Mouse (Mus musculus) limb, embryonic 14.5 days (tissue): Measurements from ENCODE around the gene Olfr770. TPM values are rescaled to one million over a fixed set of nuclear protein-coding genes. Genes with fewer than 3 reads are reported as not detected.
"Not testable (repeated sequence)": the region's sequence is repeated elsewhere in the genome, so short reads cannot be mapped to it uniquely, and the experiment has no call there.

Experiments
- ATAC-seq: fragments of 200-750 bp; cut with Nextera tagmentation; 2 replicates; pipeline ENCODE4 v1.8.0; 2017; ENCODE audit warnings: low read depth, moderate number of reproducible peaks, moderate TSS enrichment; ENCODE audit not compliant: low FRiP score
- DNase-seq: peaks from one replicate; pipeline ENCODE4 v3.0.0-alpha.2; 2015; ENCODE audit warnings: low spot score
- H3K27ac ChIP-seq: fragments of 300-500 bp; sonication (generic); replicated peaks from 2 replicates; pipeline ENCODE4 v1.5.1; 2014; ENCODE audit warnings: low read depth, mild to moderate bottlenecking, low read length, moderate library complexity, mixed read lengths
- H3K27me3 ChIP-seq: fragments of 300-500 bp; sonication (generic); 2 replicates; pipeline ENCODE4 v1.6.1; 2014; ENCODE audit warnings: low read length, mixed read lengths; ENCODE audit not compliant: control insufficient read depth, insufficient read depth
- H3K36me3 ChIP-seq: fragments of 300-500 bp; sonication (generic); 2 replicates; pipeline ENCODE4 v1.6.1; 2014; ENCODE audit warnings: mild to moderate bottlenecking, low read length, moderate library complexity, mixed read lengths; ENCODE audit not compliant: control insufficient read depth, insufficient read depth
- H3K4me1 ChIP-seq: fragments of 300-500 bp; sonication (generic); 2 replicates; pipeline ENCODE4 v1.6.1; 2014; ENCODE audit warnings: antibody characterized with exemption, low read length, mixed read lengths; ENCODE audit not compliant: control insufficient read depth, insufficient read depth
- H3K4me2 ChIP-seq: fragments of 300-500 bp; sonication (generic); replicated peaks from 2 replicates; pipeline ENCODE4 v1.6.1; 2014; ENCODE audit warnings: low read depth, mild to moderate bottlenecking, low read length, moderate library complexity; ENCODE audit not compliant: severe bottlenecking
- H3K4me3 ChIP-seq: fragments of 300-500 bp; sonication (generic); replicated peaks from 2 replicates; pipeline ENCODE4 v1.5.1; 2014; ENCODE audit warnings: low read length
- H3K9ac ChIP-seq: fragments of 300-500 bp; sonication (generic); 2 replicates; pipeline ENCODE4 v1.6.1; 2014; ENCODE audit warnings: mild to moderate bottlenecking, low read depth, low read length, moderate library complexity; ENCODE audit not compliant: severe bottlenecking
- H3K9me3 ChIP-seq: fragments of 300-500 bp; sonication (generic); 2 replicates; pipeline ENCODE4 v1.6.1; 2016; ENCODE audit warnings: low read length; ENCODE audit not compliant: control insufficient read depth
- POLR2A ChIP-seq: fragments of 200-500 bp; IDR thresholded peaks from 2 replicates; pipeline ENCODE4 v1.8.0; 2012; ENCODE audit warnings: inconsistent platforms, mild to moderate bottlenecking, moderate library complexity, borderline replicate concordance; ENCODE audit not compliant: insufficient read depth, insufficient read length; ENCODE audit errors: extremely low read depth
- WGBS: fragments of 180-500 bp; shearing (Covaris S2); extraction: QIAGEN DNeasy Blood & Tissue Kit; methylation state at CpG from one replicate; pipeline ENCODE4 v1.1.7; 2014; 5-methylcytosine and 5-hydroxymethylcytosine counted together
- polyA plus RNA-seq, 2 experiments: library from polyadenylated mRNA; depleted of rRNA in 1 of 2; stranded (reverse) in 1 of 2; unstranded in 1 of 2; fragments of >200 nt; fragmentation: Nextera tagmentation in 1 of 2; extraction: Ambion mirVana in 1 of 2; gene quantifications; 2 replicates each; pipeline versions ENCODE4 v1.2.1 to v1.2.3; 2012 to 2014

Olfr770 gene
- polyA plus RNA-seq, 2 experiments = not detected

GRCm38 (mm10) chr10:129101231-129101630 is 37.6 kb downstream of the Olfr770 start:
- ATAC-seq (no peak), DNase-seq (no peak)
- H3K27me3 ChIP-seq = no peaks in the 10 kb centered on the region
- no peak overlapping the region for H3K9ac ChIP-seq
- no peak overlapping the region for H3K4me3 ChIP-seq
- H3K9me3 ChIP-seq = no peaks in the 10 kb centered on the region
- H3K4me1 ChIP-seq = no peaks in the 10 kb centered on the region
- H3K36me3 ChIP-seq = no peaks in the 10 kb centered on the region
- no peak overlapping the region for H3K4me2 ChIP-seq
- no peak overlapping the region for H3K27ac ChIP-seq
- no peak for TF ChIP-seq POLR2A
- 43% methylated on average over 3 of the region's 3 CpGs for WGBS

GRCm38 (mm10) chr10:129099275-129099674 is 39.5 kb downstream of the Olfr770 start, which contains the start of gene Olfr768:
Gene Olfr768 (minus strand): TSS chr10:129099375.
- H3K4me1 ChIP-seq = no peaks in the 10 kb centered on the region
- ATAC-seq (no peak), DNase-seq (no peak)
- H3K9me3 ChIP-seq = no peaks in the 10 kb centered on the region
- H3K4me3 ChIP-seq = no peak within 1 kb of the TSS
- H3K9ac ChIP-seq = no peak within 1 kb of the TSS
- no peak for TF ChIP-seq POLR2A
- H3K27me3 ChIP-seq = no peaks in the 10 kb centered on the region
- no peak within 1 kb of the TSS for H3K27ac ChIP-seq
- H3K4me2 ChIP-seq = no peak within 1 kb of the TSS
- 77% methylated on average over 1 of the region's 1 CpGs for WGBS
- no peaks in the 10 kb centered on the region for H3K36me3 ChIP-seq

GRCm38 (mm10) chr10:129082810-129083209 is 56.0 kb downstream of the Olfr770 start, which contains the start of gene Olfr767:
Gene Olfr767 (minus strand): TSS chr10:129082910.
- not testable (repeated sequence) for H3K4me3 ChIP-seq, H3K27ac ChIP-seq, H3K4me1 ChIP-seq, H3K9ac ChIP-seq, H3K27me3 ChIP-seq, ATAC-seq, H3K4me2 ChIP-seq, DNase-seq, H3K36me3 ChIP-seq, H3K9me3 ChIP-seq

Other genes starting within 250 kb of the Olfr770 start
- 10.8 and 11.8 TPM in 2 replicates for gene Gdf11, start 247.3 kb downstream of the Olfr770 start, polyA plus RNA-seq (2012; rRNA removed)
- 6.3 and 9.2 TPM in 2 replicates for gene Gdf11, start 247.3 kb downstream of the Olfr770 start, polyA plus RNA-seq (2014; fragmentation: Nextera tagmentation; extraction: Ambion mirVana)
- 346 and 448 TPM in 2 replicates for gene Cd63, start 238.0 kb downstream of the Olfr770 start, polyA plus RNA-seq (2012; rRNA removed)
- 942 and 957 TPM in 2 replicates for gene Cd63, start 238.0 kb downstream of the Olfr770 start, polyA plus RNA-seq (2014; fragmentation: Nextera tagmentation; extraction: Ambion mirVana)
- 17.9 and 23.2 TPM in 2 replicates for gene Rdh5, start 216.1 kb downstream of the Olfr770 start, polyA plus RNA-seq (2012; rRNA removed)
- 11.8 and 12.5 TPM in 2 replicates for gene Rdh5, start 216.1 kb downstream of the Olfr770 start, polyA plus RNA-seq (2014; fragmentation: Nextera tagmentation; extraction: Ambion mirVana)
- 211 and 285 TPM in 2 replicates for gene Bloc1s1, start 215.0 kb downstream of the Olfr770 start, polyA plus RNA-seq (2012; rRNA removed)
- gene Bloc1s1, start 215.0 kb downstream of the Olfr770 start, polyA plus RNA-seq (2014; fragmentation: Nextera tagmentation; extraction: Ambion mirVana) = 242 and 262 TPM in 2 replicates
- gene Itga7, start 205.2 kb downstream of the Olfr770 start, polyA plus RNA-seq (2012; rRNA removed) = 22.3 and 24.1 TPM in 2 replicates
- 7.0 and 11.5 TPM in 2 replicates for gene Itga7, start 205.2 kb downstream of the Olfr770 start, polyA plus RNA-seq (2014; fragmentation: Nextera tagmentation; extraction: Ambion mirVana)
- 0.24 and 0.38 TPM in 2 replicates for gene Mettl7b, start 178.0 kb downstream of the Olfr770 start, polyA plus RNA-seq (2012; rRNA removed)
- gene Mettl7b, start 178.0 kb downstream of the Olfr770 start, polyA plus RNA-seq (2014; fragmentation: Nextera tagmentation; extraction: Ambion mirVana) = 0.21 and 0.80 TPM in 2 replicates
- not detected in 2 replicates for gene Olfr9, start 149.6 kb downstream of the Olfr770 start, polyA plus RNA-seq (2012; rRNA removed)
- not detected in 2 replicates for gene Olfr9, start 149.6 kb downstream of the Olfr770 start, polyA plus RNA-seq (2014; fragmentation: Nextera tagmentation; extraction: Ambion mirVana)
- not detected in 2 replicates for gene Olfr763, start 128.2 kb downstream of the Olfr770 start, polyA plus RNA-seq (2012; rRNA removed)
- gene Olfr763, start 128.2 kb downstream of the Olfr770 start, polyA plus RNA-seq (2014; fragmentation: Nextera tagmentation; extraction: Ambion mirVana) = not detected in 2 replicates
- 0.01 TPM in 1 of 2 replicates, not detected in the other for gene Olfr764-ps1, start 99.1 kb downstream of the Olfr770 start, polyA plus RNA-seq (2012; rRNA removed)
- not detected in 2 replicates for gene Olfr764-ps1, start 99.1 kb downstream of the Olfr770 start, polyA plus RNA-seq (2014; fragmentation: Nextera tagmentation; extraction: Ambion mirVana)
- not detected in 2 replicates for gene Olfr765, start 89.0 kb downstream of the Olfr770 start, polyA plus RNA-seq (2012; rRNA removed)
- gene Olfr765, start 89.0 kb downstream of the Olfr770 start, polyA plus RNA-seq (2014; fragmentation: Nextera tagmentation; extraction: Ambion mirVana) = not detected in 2 replicates
- gene Olfr766-ps1, start 70.0 kb downstream of the Olfr770 start, polyA plus RNA-seq (2012; rRNA removed) = 0.03 TPM in 1 of 2 replicates, not detected in the other
- gene Olfr766-ps1, start 70.0 kb downstream of the Olfr770 start, polyA plus RNA-seq (2014; fragmentation: Nextera tagmentation; extraction: Ambion mirVana) = not detected in 2 replicates
- gene Olfr767, start 56.1 kb downstream of the Olfr770 start, polyA plus RNA-seq (2012; rRNA removed) = 0.01 TPM in 1 of 2 replicates, not detected in the other
- not detected in 2 replicates for gene Olfr767, start 56.1 kb downstream of the Olfr770 start, polyA plus RNA-seq (2014; fragmentation: Nextera tagmentation; extraction: Ambion mirVana)
- gene Olfr768, start 39.6 kb downstream of the Olfr770 start, polyA plus RNA-seq (2012; rRNA removed) = not detected in 2 replicates
- 0.04 TPM in 1 of 2 replicates, not detected in the other for gene Olfr768, start 39.6 kb downstream of the Olfr770 start, polyA plus RNA-seq (2014; fragmentation: Nextera tagmentation; extraction: Ambion mirVana)
- gene Olfr769, start 21.1 kb downstream of the Olfr770 start, polyA plus RNA-seq (2012; rRNA removed) = 0.01 TPM in 1 of 2 replicates, not detected in the other
- gene Olfr769, start 21.1 kb downstream of the Olfr770 start, polyA plus RNA-seq (2014; fragmentation: Nextera tagmentation; extraction: Ambion mirVana) = not detected in 2 replicates
- gene Olfr771, start 25.8 kb upstream of the Olfr770 start, polyA plus RNA-seq (2012; rRNA removed) = not detected in 2 replicates
- not detected in 2 replicates for gene Olfr771, start 25.8 kb upstream of the Olfr770 start, polyA plus RNA-seq (2014; fragmentation: Nextera tagmentation; extraction: Ambion mirVana)
- gene Olfr772, start 38.9 kb upstream of the Olfr770 start, polyA plus RNA-seq (2012; rRNA removed) = not detected in 2 replicates
- gene Olfr772, start 38.9 kb upstream of the Olfr770 start, polyA plus RNA-seq (2014; fragmentation: Nextera tagmentation; extraction: Ambion mirVana) = not detected in 2 replicates
- not detected in 2 replicates for gene Olfr773, start 48.4 kb upstream of the Olfr770 start, polyA plus RNA-seq (2012; rRNA removed)
- gene Olfr773, start 48.4 kb upstream of the Olfr770 start, polyA plus RNA-seq (2014; fragmentation: Nextera tagmentation; extraction: Ambion mirVana) = not detected in 2 replicates
- not detected in 2 replicates for gene Olfr774, start 97.2 kb upstream of the Olfr770 start, polyA plus RNA-seq (2012; rRNA removed)
- gene Olfr774, start 97.2 kb upstream of the Olfr770 start, polyA plus RNA-seq (2014; fragmentation: Nextera tagmentation; extraction: Ambion mirVana) = not detected in 2 replicates
- gene Olfr775, start 109.4 kb upstream of the Olfr770 start, polyA plus RNA-seq (2012; rRNA removed) = not detected in 2 replicates
- gene Olfr775, start 109.4 kb upstream of the Olfr770 start, polyA plus RNA-seq (2014; fragmentation: Nextera tagmentation; extraction: Ambion mirVana) = not detected in 2 replicates
- not detected in 2 replicates for gene Olfr776, start 120.1 kb upstream of the Olfr770 start, polyA plus RNA-seq (2012; rRNA removed)
- gene Olfr776, start 120.1 kb upstream of the Olfr770 start, polyA plus RNA-seq (2014; fragmentation: Nextera tagmentation; extraction: Ambion mirVana) = not detected in 2 replicates
- not detected in 2 replicates for gene Olfr777, start 132.5 kb upstream of the Olfr770 start, polyA plus RNA-seq (2012; rRNA removed)
- not detected in 2 replicates for gene Olfr777, start 132.5 kb upstream of the Olfr770 start, polyA plus RNA-seq (2014; fragmentation: Nextera tagmentation; extraction: Ambion mirVana)
- not detected in 2 replicates for gene Olfr780, start 179.1 kb upstream of the Olfr770 start, polyA plus RNA-seq (2012; rRNA removed)
- not detected in 2 replicates for gene Olfr780, start 179.1 kb upstream of the Olfr770 start, polyA plus RNA-seq (2014; fragmentation: Nextera tagmentation; extraction: Ambion mirVana)
- gene Olfr781, start 189.9 kb upstream of the Olfr770 start, polyA plus RNA-seq (2012; rRNA removed) = not detected in 2 replicates
- gene Olfr781, start 189.9 kb upstream of the Olfr770 start, polyA plus RNA-seq (2014; fragmentation: Nextera tagmentation; extraction: Ambion mirVana) = not detected in 2 replicates
- not detected in 2 replicates for gene Olfr782, start 209.9 kb upstream of the Olfr770 start, polyA plus RNA-seq (2012; rRNA removed)
- not detected in 2 replicates for gene Olfr782, start 209.9 kb upstream of the Olfr770 start, polyA plus RNA-seq (2014; fragmentation: Nextera tagmentation; extraction: Ambion mirVana)
- gene Olfr784, start 245.1 kb upstream of the Olfr770 start, polyA plus RNA-seq (2012; rRNA removed) = 0.04 TPM in 1 of 2 replicates, not detected in the other
- gene Olfr784, start 245.1 kb upstream of the Olfr770 start, polyA plus RNA-seq (2014; fragmentation: Nextera tagmentation; extraction: Ambion mirVana) = 0.12 and 0.15 TPM in 2 replicates